Mouse (Mus musculus): ENCODE data around the gene Cstf2.
A peak's percentile ranks its signal among the peaks of the same experiment; 100 is the strongest.

Gene Cstf2

DNA sequence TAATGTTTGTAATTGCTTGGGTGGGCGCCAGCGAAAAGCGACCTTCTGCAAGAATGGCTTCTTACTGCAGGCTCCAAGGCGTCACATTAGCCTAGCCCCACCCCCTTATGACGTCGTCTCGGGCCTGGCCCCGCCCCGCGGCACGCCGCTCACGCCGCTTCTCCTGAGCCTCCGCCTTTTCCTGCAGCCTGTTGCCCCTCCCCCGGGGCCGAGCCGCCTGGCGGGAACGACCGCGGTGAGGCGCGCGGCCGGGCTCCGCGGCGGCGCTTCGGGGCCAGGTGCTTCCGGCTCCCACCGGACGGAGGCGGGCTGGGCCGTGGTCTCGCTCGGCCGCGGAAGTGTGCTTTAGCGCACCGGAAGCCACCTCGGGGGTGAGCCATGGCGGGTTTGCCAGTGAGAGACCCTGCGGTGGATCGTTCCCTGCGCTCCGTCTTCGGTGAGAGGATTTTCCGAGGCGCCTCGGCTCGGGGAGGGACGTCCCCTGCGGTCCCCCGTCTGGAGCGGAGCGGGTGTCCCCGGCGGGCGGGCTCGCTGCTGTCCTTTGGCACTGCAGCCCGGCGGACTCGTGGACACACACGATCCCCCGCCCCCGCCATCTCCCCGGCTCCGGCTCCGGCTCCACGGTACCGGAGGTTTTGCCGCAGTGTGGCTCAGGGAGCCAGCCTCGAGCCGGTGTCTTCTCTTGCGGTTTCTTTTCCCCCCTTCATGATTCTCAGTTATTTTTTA is at the start of gene Cstf2:
Gene Cstf2, plus strand, starts transcription at position 201 of the 726 bp plus-strand sequence.
- DNase-seq = peak; percentile 96 to 97

GRCm38 (mm10) chrX:134019005-134019404 is 40.0 kb upstream of the Cstf2 start:
- peak; percentile 23 to 74 for DNase-seq

DNA sequence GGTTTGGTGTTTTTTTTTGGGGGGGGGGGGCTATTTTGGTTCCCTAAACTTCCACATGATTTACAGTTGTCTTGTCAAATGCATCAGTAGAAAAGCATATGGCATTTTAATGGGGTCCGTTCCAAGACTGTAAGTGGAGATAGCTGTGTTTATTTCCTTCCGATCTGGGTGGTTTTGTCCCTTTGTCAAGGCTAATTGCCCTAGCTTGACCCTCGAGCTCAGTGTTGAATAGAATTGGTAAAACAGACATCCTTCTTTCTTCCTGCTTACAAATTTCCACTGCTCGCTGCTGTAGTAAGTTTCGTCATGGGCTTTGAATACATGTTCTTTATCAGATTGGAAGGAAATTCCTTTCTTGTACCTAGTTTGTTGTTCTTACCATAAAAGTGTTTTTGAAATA is 38.3 kb upstream of the Cstf2 start:
- no peak for DNase-seq

DNA sequence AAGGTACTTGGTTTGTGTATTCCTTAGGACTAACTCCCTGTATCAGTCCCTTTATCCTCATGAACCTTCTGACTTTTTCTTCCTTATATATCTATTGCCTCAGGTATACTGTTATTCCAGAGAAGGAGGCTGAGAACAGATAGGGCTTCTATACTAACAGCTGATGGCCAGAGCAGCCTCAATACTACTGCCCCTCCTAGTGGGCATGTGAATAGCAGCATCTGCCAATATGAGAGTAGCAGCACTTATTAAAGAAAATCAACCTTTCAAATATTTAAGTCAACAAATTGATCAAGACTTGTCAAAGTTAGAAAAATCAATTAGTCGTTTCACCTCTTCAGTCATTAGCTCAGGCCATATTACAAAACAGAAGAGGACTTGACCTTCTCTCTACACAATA is 10.0 kb upstream of the Cstf2 start:
- no peak for DNase-seq

GRCm38 (mm10) chrX:134056897-134057296 is 2.1 kb upstream of the Cstf2 start:
- DNase-seq = no peak

DNA sequence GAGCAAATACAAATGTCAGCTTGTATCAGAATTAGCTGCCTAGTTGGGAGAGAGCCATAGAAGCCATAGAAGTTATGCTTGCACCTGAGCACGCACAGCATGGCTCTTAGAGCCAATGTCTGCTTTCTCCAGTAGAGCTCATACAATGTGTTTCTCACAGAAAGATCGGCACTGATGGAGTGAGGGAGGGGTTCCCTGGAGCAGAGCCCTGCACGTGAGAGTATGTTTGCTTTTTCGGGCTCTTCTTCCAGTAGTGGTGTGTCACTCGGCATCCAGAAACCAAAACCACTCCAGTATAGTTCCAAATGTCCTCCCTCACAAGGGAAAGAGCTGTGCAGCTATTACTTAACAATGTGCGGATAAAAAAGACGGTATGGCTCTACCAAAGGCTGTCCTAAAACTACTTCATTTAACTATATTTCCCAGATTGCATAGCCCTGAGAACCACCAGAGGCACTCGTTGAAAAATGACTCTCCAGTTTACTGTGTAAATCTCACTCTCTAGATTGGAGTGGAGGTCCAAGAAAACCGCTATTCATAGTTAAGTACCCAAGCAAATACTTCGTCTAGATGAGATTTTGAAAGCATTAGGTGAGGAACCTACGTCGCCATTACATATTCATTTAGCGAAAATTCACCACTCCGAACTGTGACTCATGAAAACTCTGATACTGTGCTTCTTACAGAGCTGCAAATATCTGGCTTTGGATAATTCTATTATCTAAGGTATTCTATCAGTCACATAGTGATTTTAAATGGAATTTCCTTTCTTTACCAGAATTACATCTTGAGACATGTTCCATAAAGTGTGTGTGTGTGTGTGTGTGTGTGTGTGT is 729 bp upstream of the Cstf2 start:
- DNase-seq = no peak

DNA sequence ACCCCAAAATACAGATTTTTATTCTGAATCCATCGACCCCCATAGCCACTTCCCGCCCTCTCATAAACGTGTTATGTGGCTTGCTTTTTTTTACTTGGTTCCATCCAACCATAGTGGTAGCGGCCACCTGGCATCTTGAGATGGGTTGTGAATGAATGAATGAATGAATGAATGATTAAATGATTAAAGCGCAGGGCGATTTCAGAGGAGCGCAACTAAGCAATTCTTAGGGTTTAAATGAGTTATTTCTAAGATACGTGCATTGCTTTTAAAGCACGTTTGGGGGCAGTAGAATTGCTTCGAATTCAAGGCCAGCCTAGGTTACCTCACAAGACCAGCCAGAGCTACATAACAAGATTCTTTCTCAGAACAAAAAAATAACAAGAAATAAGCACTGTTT is 777 bp downstream of the Cstf2 start:
- DNase-seq = peak in 1 of 2 experiments; percentile 5

GRCm38 (mm10) chrX:134085453-134085852 is 26.5 kb downstream of the Cstf2 start:
- DNase-seq = no peak

GRCm38 (mm10) chrX:134102641-134103040 is 43.7 kb downstream of the Cstf2 start:
- DNase-seq = no peak

DNA sequence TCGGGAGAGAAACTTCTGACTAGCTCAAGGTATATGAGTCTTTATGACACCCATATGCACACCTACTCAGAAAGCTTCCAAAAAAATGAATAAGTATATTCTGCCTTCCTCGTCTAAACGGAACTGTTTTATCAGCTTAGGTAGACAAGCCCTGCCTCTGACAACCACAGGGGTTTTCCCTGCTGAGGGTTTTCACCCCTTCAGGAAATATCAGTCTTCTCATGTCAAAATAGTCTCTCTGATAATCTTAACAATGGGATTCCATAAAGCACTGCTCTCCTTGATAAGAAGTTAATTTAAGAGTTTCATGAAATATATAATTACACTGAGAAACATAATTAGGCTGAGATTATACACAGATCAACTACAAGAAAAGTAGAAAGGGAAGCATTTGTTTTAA is 52.8 kb downstream of the Cstf2 start:
- DNase-seq = no peak

DNA sequence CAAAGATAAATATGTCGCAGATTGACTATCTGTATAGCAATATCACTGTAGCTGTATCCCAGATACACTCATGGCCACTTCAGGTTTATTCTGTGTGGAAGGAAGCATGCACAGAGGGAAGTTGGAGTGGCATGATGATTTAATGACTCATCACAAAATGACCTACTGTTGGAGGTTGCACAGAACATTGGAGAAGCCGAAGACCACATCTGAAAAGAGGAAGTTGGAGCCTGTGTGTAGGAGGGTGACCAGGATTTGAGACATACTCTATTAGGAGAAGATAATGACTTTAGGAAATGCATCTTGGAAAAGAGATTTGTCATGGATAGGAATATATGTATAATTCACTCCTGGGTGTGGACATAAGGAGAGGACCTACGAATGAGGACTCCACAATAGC is 57.4 kb downstream of the Cstf2 start:
- DNase-seq = no peak

DNA sequence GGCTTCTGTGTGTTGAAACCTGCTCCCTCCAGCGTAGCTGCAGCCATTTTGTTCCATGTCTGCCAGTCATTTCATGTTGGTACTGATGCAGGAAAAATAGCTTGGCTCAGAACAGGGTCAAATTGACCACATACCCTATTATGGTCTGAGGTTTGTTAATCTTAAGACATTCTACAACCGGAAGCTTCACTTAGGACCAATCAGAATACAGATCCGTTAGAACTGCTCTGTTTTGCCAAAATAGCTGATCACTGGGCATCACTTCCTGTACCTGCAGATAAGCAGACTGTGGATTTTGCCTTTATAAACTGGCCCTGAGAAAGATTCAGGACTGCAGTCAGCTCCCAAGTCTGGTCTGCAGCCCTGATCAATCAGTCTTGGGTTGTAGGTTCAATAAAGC is 69.6 kb downstream of the Cstf2 start:
- DNase-seq = no peak

GRCm38 (mm10) chrX:134132295-134132694 is 73.3 kb downstream of the Cstf2 start:
- DNase-seq = peak in 1 of 2 experiments; percentile 16

DNA sequence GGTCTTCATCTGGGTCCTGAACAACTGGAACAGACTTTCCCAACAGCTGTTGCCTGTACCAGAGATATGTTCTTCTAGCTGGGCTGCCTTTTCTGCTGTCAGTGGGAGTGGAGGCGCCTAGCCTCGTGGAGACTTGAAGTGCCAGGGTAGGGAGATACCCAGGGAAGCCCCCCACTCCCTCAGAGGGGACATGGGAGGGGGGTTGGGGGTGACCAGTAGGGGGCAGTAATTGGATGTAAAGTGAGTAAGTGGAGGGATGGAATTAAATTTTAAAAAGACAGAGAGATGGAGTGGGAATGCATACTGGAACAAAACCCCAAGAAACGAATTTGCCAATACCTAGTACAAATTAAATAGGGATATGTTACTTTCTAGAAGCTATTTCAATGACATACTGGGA is 74.8 kb downstream of the Cstf2 start:
- DNase-seq = no peak
